Mouse (Mus musculus): ENCODE data around the gene Fndc10. TPM values are rescaled to one million over a fixed set of nuclear protein-coding genes. Genes with fewer than 3 reads are reported as not detected.
"Not testable (repeated sequence)": the region's sequence is repeated elsewhere in the genome, so short reads cannot be mapped to it uniquely, and the experiment has no call there.

The Fndc10 gene
- polyA plus RNA-seq, 1 experiment = 11.8 TPM

- no peak for DNase-seq
- H3K4me3 ChIP-seq (replicated peaks; ENCODE audit: extremely low read depth, low read depth, low read length) = no peak overlapping the region
- TF ChIP-seq CTCF (IDR thresholded peaks at IDR 0.05; ENCODE audit: insufficient read depth, low read length) (no peak), POLR2A (IDR thresholded peaks at IDR 0.05; ENCODE audit: borderline replicate concordance, extremely low read depth, low read depth, low read length) (no peak)
- H3K4me1 ChIP-seq (ENCODE audit: control insufficient read depth, insufficient read depth, low read length) = peaks cover 6% of the 10 kb centered on the region; the same call in 1 of the 2 replicates
- 88% methylated on average over 10 of the region's 10 CpGs for WGBS
These were observed 39.1 kb downstream of the Fndc10 start for GRCm38 (mm10) chr4:155733267-155733666.

DNA sequence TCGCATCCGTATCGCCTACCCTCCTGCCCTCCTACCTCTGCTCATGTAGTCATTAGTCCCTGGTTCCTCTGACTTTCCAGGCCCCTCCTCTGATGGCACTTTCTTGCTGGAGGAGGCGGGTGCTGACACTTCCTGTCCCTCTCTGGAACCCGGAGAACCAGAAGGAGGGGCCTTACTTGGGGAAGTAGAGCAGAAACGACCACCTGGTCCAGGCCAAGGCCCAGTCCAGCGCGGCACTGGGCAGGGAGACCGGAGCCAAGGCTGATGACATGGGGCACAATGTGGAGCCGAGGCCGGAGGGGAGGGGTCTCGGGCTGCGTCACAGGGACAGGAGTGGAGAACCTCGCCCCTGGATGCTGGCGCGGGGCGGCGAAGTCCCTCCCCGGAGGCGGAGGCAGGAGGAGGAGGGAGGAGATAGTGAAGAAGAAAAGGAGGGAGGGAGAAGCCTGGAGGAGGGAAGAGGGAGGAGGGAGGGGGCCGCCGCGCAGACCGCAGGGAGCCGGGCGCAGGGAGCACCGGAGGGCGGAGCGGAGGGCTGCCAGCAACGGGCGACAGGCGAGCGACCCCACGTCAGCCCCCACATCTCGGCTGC is 40.3 kb downstream of the Fndc10 start, which contains the start of gene Tmem240:
Gene Tmem240 (plus strand): TSS at position 451 of the 592 bp plus-strand sequence.
- under 1% methylated on average over 31 of the region's 35 CpGs for WGBS
- Histone ChIP-seq H3K4me1 (ENCODE audit: control insufficient read depth, insufficient read depth, low read length) (peaks cover 6% of the 10 kb centered on the region; the same call in 1 of the 2 replicates), H3K4me3 (replicated peaks; ENCODE audit: extremely low read depth, low read depth, low read length) (peak within 1 kb of the TSS; percentile 79)
- DNase-seq = peak; percentile 86
- no peak for TF ChIP-seq CTCF (IDR thresholded peaks at IDR 0.05; ENCODE audit: insufficient read depth, low read length)
- TF ChIP-seq POLR2A (IDR thresholded peaks at IDR 0.05; ENCODE audit: borderline replicate concordance, extremely low read depth, low read depth, low read length) = peak; percentile 22; the same call in 1 of the 2 replicates

DNA sequence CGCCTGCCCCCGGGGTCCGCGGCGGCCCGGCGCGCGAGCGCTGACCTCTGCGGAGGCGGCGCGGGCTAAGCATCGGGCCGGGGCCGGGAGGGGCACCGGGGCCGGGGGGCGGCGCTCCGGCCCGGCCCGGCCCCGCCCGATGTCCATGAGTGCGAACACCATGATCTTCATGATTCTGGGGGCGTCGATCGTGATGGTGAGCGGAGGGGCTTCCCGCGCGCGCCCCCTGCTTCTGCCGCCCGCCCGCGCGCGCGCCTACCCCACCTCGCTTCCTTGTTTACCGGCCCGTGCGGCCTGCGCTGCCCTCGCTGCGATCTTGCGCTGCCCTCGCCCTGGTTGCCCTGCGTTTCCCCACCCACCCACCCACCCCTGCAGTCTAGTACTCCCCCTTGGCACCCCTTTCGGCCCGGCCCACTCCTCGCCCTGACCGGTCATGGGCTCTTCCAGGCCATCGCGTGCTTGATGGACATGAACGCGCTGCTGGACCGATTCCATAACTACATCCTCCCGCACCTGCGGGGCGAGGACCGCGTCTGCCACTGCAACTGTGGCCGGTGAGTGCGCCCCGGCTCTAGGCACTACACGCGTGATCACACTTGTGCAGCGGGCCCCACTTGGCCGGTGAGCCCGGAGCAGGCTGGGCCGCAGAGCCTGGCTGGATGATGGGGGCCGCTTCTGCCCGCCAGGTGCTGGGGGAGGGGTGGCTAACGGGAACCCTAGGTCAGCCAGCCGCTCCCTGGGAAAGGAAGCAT is 41.0 kb downstream of the Fndc10 start:
- peaks cover 6% of the 10 kb centered on the region; the same call in 1 of the 2 replicates for H3K4me1 ChIP-seq (ENCODE audit: control insufficient read depth, insufficient read depth, low read length)
- H3K4me3 ChIP-seq (replicated peaks; ENCODE audit: extremely low read depth, low read depth, low read length) = peak overlapping the region; percentile 79
- 1% methylated on average over 74 of the region's 79 CpGs for WGBS
- no peak for TF ChIP-seq CTCF (IDR thresholded peaks at IDR 0.05; ENCODE audit: insufficient read depth, low read length)
- TF ChIP-seq POLR2A (IDR thresholded peaks at IDR 0.05; ENCODE audit: borderline replicate concordance, extremely low read depth, low read depth, low read length) = peak; percentile 29; the same call in 1 of the 2 replicates
- DNase-seq = peak; percentile 45

DNA sequence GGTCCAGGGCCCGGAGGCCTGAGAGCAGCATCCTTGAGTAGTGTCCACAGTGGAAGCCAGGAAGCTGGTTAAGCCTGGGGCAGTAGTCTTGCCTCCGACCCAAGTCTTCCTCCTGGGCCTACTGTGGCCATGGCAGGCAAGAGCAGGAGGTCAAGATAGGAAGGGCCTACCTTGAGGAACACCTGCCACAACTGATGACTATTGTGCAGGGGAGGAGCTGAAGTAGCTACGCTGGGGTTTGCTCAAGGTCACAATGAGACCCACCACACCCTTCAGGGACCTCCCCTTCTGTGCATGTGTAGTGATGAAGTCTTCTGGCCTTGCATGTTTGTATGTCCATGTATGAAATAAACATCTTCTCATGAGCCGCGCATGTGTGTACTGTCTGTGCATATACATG is 41.6 kb downstream of the Fndc10 start:
- TF ChIP-seq POLR2A (IDR thresholded peaks at IDR 0.05; ENCODE audit: borderline replicate concordance, extremely low read depth, low read depth, low read length) (no peak), CTCF (IDR thresholded peaks at IDR 0.05; ENCODE audit: insufficient read depth, low read length) (no peak)
- WGBS = 62% methylated on average over 5 of the region's 5 CpGs
- H3K4me1 ChIP-seq (ENCODE audit: control insufficient read depth, insufficient read depth, low read length) = peaks cover 6% of the 10 kb centered on the region; the same call in 1 of the 2 replicates
- peak overlapping the region; percentile 79 for H3K4me3 ChIP-seq (replicated peaks; ENCODE audit: extremely low read depth, low read depth, low read length)
- no peak for DNase-seq

GRCm38 (mm10) chr4:155736421-155736820 is 42.3 kb downstream of the Fndc10 start:
- TF ChIP-seq CTCF (IDR thresholded peaks at IDR 0.05; ENCODE audit: insufficient read depth, low read length) (no peak), POLR2A (IDR thresholded peaks at IDR 0.05; ENCODE audit: borderline replicate concordance, extremely low read depth, low read depth, low read length) (no peak)
- WGBS = 92% methylated on average over 5 of the region's 5 CpGs
- Histone ChIP-seq H3K4me1 (ENCODE audit: control insufficient read depth, insufficient read depth, low read length) (peaks cover 6% of the 10 kb centered on the region; the same call in 1 of the 2 replicates), H3K4me3 (replicated peaks; ENCODE audit: extremely low read depth, low read depth, low read length) (no peak overlapping the region)
- DNase-seq = no peak

- TF ChIP-seq CTCF (IDR thresholded peaks at IDR 0.05; ENCODE audit: insufficient read depth, low read length) = no peak
- TF ChIP-seq POLR2A (IDR thresholded peaks at IDR 0.05; ENCODE audit: borderline replicate concordance, extremely low read depth, low read depth, low read length) = no peak
- no peak for DNase-seq
- H3K4me3 ChIP-seq (replicated peaks; ENCODE audit: extremely low read depth, low read depth, low read length) = no peak overlapping the region
- WGBS = 48% methylated on average over 8 of the region's 8 CpGs
- peaks cover 6% of the 10 kb centered on the region; the same call in 1 of the 2 replicates for H3K4me1 ChIP-seq (ENCODE audit: control insufficient read depth, insufficient read depth, low read length)
These were observed 44.1 kb downstream of the Fndc10 start for GRCm38 (mm10) chr4:155738262-155738661.

DNA sequence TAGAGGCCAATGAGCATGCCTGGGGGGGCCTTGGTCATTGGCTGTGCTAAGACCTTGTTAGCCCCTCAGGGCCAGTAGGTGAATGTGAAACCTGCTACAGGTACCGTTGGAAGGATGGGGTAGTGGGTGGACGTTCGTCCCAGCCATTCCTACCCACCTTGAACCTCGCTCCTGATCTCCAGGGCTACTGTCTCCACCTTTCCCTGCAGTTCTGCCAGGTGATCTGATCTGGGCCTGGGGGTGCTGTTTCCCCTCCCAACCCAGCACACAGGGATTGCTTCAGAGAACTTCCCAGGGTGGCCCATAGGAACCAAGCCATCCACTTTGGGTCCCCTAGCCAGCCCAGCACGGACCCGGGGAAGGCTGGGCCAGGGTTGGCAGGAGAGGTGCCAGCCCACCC is 45.0 kb downstream of the Fndc10 start:
- no peak overlapping the region for H3K4me3 ChIP-seq (replicated peaks; ENCODE audit: extremely low read depth, low read depth, low read length)

GRCm38 (mm10) chr4:155739741-155740636 is 45.8 kb downstream of the Fndc10 start:
- TF ChIP-seq CTCF (IDR thresholded peaks at IDR 0.05; ENCODE audit: insufficient read depth, low read length) = no peak
- no peak for TF ChIP-seq POLR2A (IDR thresholded peaks at IDR 0.05; ENCODE audit: borderline replicate concordance, extremely low read depth, low read depth, low read length)
- DNase-seq = no peak

More for the DNA sequence above, 45.0 kb downstream of the Fndc10 start:
- TF ChIP-seq CTCF (IDR thresholded peaks at IDR 0.05; ENCODE audit: insufficient read depth, low read length) = no peak
- no peak for TF ChIP-seq POLR2A (IDR thresholded peaks at IDR 0.05; ENCODE audit: borderline replicate concordance, extremely low read depth, low read depth, low read length)
- peaks cover 4% of the 10 kb centered on the region; the same call in 1 of the 2 replicates for H3K4me1 ChIP-seq (ENCODE audit: control insufficient read depth, insufficient read depth, low read length)
- WGBS = 89% methylated on average over 6 of the region's 6 CpGs
- no peak for DNase-seq

GRCm38 (mm10) chr4:155740681-155741080 is 46.5 kb downstream of the Fndc10 start:
- 86% methylated on average over 10 of the region's 10 CpGs for WGBS
- not testable (repeated sequence) for DNase-seq; H3K4me1 ChIP-seq (ENCODE audit: control insufficient read depth, insufficient read depth, low read length); H3K4me3 ChIP-seq (replicated peaks; ENCODE audit: extremely low read depth, low read depth, low read length)

More at GRCm38 (mm10) chr4:155739741-155740636, 45.8 kb downstream of the Fndc10 start:
- H3K4me1 ChIP-seq (ENCODE audit: control insufficient read depth, insufficient read depth, low read length) = peaks cover 4% of the 10 kb centered on the region; the same call in 1 of the 2 replicates
- H3K4me3 ChIP-seq (replicated peaks; ENCODE audit: extremely low read depth, low read depth, low read length) = no peak overlapping the region
- 86% methylated on average over 37 of the region's 37 CpGs for WGBS
